Mouse (Mus musculus) olfactory bulb, adult 2 months (tissue): ENCODE results near the gene Ccdc117. TPM values are rescaled to one million over a fixed set of nuclear protein-coding genes. Genes with fewer than 3 reads are reported as not detected.
"Not testable (repeated sequence)": the region's sequence is repeated elsewhere in the genome, so short reads cannot be mapped to it uniquely, and the experiment has no call there.

Experiments
- H3K27ac ChIP-seq: fragments of 200-500 bp; 2 replicates; pipeline ENCODE4 v1.5.1; 2012; ENCODE audit warnings: low read depth, low read length; ENCODE audit not compliant: insufficient read depth
- H3K4me1 ChIP-seq: fragments of 200-500 bp; 2 replicates; pipeline ENCODE4 v1.6.1; 2012; ENCODE audit warnings: low read length; ENCODE audit not compliant: control insufficient read depth, insufficient read depth
- H3K4me3 ChIP-seq: fragments of 200-500 bp; 2 replicates; pipeline ENCODE4 v1.5.1; 2012; ENCODE audit warnings: mild to moderate bottlenecking, low read depth, low read length, moderate library complexity; ENCODE audit not compliant: insufficient read depth
- CTCF ChIP-seq: fragments of 200-500 bp; IDR thresholded peaks from 2 replicates; pipeline ENCODE4 v1.5.1; 2012; ENCODE audit warnings: low read depth, mild to moderate bottlenecking, low read length, moderate library complexity; ENCODE audit not compliant: insufficient read depth
- POLR2A ChIP-seq: fragments of 200-500 bp; IDR thresholded peaks from 2 replicates; pipeline ENCODE4 v1.6.1; 2012; ENCODE audit warnings: mild to moderate bottlenecking, low read depth, low read length, moderate library complexity; ENCODE audit not compliant: insufficient read depth
- WGBS: fragments of 180-500 bp; shearing (Covaris S2); methylation state at CpG from one replicate; pipeline ENCODE4 v1.1.7; 2018; 5-methylcytosine and 5-hydroxymethylcytosine counted together
- polyA plus RNA-seq: library from polyadenylated mRNA; stranded (reverse); fragments of >200 nt; gene quantifications from 2 replicates; pipeline ENCODE4 v1.2.4, GENCODE M21; 2012; ENCODE audit warnings: low replicate concordance; ENCODE audit not compliant: missing spikeins, insufficient read depth, insufficient read length

Gene Ccdc117
- polyA plus RNA-seq, 1 experiment, result not detected

- WGBS, result 75% methylated on average over 6 of the region's 6 CpGs
- no peak overlapping the region for H3K27ac ChIP-seq
- TF ChIP-seq CTCF, result no peak
- TF ChIP-seq POLR2A, result no peak
- no peaks in the 10 kb centered on the region for H3K4me1 ChIP-seq
- H3K4me3 ChIP-seq, result no peak overlapping the region
Observed at GRCm38 (mm10) chr11:5563898-5564297, 21.9 kb upstream of the Ccdc117 start.

DNA sequence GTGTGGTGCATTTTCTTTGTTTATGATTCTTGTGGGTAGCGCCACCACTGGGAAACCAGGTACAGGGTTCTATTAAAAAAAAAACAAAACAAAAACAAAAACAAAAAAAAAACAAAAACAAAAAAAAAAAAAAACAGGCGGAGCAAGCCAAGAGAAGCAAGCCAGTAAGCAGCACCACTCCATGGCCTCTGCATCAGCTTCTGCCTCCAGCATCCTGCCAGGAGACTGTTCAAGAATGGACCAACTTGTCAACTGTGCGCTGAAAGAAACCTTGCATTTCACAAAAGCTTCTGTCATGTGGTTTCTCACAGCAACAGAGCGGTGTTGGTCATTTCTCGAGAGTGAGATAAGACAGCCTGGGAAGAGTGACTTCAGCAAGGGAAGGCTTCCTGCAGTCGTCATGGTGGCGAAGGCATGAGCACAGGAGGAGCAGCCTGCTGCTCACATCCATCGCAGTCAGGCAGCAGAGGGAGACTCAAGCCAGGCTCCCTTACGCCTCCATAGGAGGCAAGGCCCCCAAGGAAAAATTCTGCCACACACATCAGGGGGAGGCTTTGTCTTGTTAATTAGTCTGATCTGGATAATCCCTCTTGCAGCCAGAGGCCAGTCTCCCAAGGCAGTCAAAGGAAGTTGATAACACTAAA, 20.8 kb upstream of the Ccdc117 start:
- 48% methylated on average over 9 of the region's 9 CpGs for WGBS
- no peak overlapping the region for H3K4me3 ChIP-seq
- H3K4me1 ChIP-seq, result no peaks in the 10 kb centered on the region
- TF ChIP-seq CTCF (no peak), POLR2A (no peak)
- no peak overlapping the region for H3K27ac ChIP-seq

DNA sequence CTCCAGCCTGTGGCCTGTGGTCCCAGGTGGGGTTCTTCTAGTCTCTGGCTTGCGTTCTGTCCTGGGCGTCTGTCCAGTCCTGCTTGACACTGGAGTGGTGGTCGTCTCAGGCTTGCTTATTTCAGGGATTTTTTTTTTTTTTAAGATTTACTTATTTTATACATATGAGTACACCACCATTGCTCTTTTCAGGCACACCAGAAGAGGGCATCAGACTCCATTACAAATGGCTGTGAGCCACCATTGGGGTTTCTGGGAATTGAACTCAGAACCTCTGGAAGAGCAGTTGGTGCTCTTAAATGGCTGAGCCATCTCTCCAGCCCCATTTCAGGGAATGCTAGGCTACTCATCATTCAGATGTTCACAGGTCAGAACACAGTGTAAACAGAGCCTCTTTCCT, 18.3 kb upstream of the Ccdc117 start:
- no peaks in the 10 kb centered on the region for H3K4me1 ChIP-seq
- H3K4me3 ChIP-seq, result no peak overlapping the region
- H3K27ac ChIP-seq, result no peak overlapping the region
- WGBS, result 89% methylated on average over 3 of the region's 3 CpGs
- TF ChIP-seq POLR2A (no peak), CTCF (no peak)

GRCm38 (mm10) chr11:5551931-5552330, 9.9 kb upstream of the Ccdc117 start:
- Histone ChIP-seq H3K27ac (no peak overlapping the region), H3K4me3 (no peak overlapping the region), H3K4me1 (no peaks in the 10 kb centered on the region)
- WGBS, result 68% methylated on average over 1 of the region's 1 CpGs
- TF ChIP-seq POLR2A, result no peak
- TF ChIP-seq CTCF, result no peak

- no peak overlapping the region for H3K27ac ChIP-seq
- H3K4me3 ChIP-seq, result no peak overlapping the region
- 88% methylated on average over 5 of the region's 5 CpGs for WGBS
- no peaks in the 10 kb centered on the region for H3K4me1 ChIP-seq
- TF ChIP-seq CTCF, result no peak
- TF ChIP-seq POLR2A, result no peak
Observed at GRCm38 (mm10) chr11:5551430-5551829, 9.4 kb upstream of the Ccdc117 start.

DNA sequence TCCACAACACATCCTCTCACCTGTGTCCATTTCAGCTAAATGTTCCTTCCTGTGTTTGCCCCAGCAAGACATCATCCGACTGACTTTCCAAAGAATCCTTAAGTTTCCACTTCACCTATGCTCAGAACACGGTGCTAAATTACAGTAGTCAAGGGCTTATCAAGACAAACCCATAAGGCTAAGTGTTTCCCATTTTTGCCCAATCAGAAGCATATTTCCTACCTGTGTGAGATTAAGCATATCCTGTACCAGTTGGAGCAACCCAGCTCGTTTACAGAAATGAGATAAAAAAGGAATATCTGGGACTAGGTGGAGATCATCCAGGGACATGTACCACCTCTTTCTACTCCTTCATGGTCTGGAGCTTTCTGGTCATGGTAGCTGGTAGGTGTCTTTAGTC, 4.7 kb upstream of the Ccdc117 start:
- H3K4me1 ChIP-seq, result no peaks in the 10 kb centered on the region
- no peak for TF ChIP-seq POLR2A
- no peak for TF ChIP-seq CTCF
- H3K27ac ChIP-seq, result no peak overlapping the region
- no peak overlapping the region for H3K4me3 ChIP-seq
- 91% methylated on average over 3 of the region's 3 CpGs for WGBS

DNA sequence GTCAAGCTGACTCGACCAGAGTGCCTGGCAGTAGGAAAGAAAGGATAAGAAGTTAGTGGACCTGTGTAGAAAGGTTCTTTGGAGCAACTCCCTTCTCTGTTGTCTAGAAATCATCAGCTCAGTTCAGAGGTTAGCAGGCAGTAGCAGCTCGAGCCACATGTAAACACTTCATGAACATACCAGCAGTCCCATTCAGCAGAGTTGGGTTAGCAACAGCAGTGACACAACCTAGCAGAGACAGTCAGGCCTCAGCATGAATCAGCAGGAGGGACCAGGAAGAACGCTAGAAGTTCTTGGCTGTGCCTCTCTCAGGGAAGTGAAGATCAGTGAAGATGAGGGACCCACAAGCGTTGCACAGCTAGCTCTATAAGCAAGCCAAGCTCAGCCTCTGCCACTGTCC, 3.5 kb upstream of the Ccdc117 start:
- TF ChIP-seq CTCF, result no peak
- no peak for TF ChIP-seq POLR2A
- no peak overlapping the region for H3K4me3 ChIP-seq
- no peak overlapping the region for H3K27ac ChIP-seq
- 76% methylated on average over 4 of the region's 4 CpGs for WGBS
- no peaks in the 10 kb centered on the region for H3K4me1 ChIP-seq

GRCm38 (mm10) chr11:5544709-5545108, 2.7 kb upstream of the Ccdc117 start:
- not testable (repeated sequence) for H3K4me3 ChIP-seq, H3K27ac ChIP-seq, H3K4me1 ChIP-seq
- 92% methylated on average over 1 of the region's 1 CpGs for WGBS

DNA sequence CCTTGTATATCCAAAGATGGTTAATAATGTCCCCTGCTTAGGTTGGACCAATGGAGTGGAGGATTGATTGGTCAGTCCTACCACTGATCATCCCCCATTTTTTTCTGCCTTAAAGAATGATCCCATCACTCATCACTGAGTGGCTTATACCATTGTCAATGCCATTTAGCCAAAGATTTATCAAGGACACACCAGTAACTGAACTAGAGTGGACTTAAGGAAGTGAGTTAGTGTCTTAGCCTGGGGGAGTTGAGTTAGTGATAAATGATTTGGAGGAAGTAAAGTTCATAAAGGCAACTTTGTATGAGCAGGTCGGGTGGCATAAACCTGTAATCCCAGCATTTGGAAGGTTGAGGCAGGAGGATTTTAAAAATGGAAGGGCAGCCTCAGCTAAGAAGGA, 1.3 kb upstream of the Ccdc117 start:
- TF ChIP-seq CTCF, result no peak
- no peak for TF ChIP-seq POLR2A
- H3K27ac ChIP-seq, result no peak overlapping the region
- no peak overlapping the region for H3K4me3 ChIP-seq
- H3K4me1 ChIP-seq, result no peaks in the 10 kb centered on the region
- WGBS, result 86% methylated on average over 1 of the region's 1 CpGs

DNA sequence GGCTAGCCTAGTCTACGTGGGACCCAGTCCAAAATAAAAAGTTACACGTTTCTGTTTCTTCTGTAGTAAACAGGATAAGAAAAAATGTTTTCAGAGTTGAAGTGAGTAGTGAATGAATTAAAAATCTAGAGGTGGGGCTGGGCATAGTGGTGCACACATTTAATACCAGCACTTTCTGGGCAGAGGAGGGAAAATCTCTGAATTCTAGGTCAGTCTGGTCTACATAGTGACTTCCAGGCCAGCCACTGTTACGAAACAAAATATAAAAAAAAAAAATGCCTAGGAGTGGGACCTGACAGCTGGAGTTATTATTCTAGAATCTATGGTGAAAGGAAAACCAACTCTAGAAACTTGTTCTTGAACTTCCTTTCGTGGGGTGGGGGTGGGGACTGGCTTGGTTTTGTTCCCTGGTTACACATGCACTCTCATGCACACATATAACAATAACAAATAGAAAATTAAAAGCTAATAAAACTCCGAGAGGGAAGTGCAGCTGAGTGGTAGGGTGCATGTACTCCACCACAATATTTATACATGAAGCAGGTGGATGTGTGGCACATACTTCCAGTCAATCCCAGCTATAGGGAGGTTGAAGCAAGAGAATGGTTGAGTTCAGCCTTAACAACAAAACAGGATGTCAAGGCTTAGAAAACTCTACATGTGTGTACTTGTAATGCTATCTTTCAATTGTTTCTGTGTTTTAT, 647 bp upstream of the Ccdc117 start:
- Histone ChIP-seq H3K4me1 (no peaks in the 10 kb centered on the region), H3K27ac (no peak overlapping the region), H3K4me3 (peak overlapping the region; percentile 89)
- no peak for TF ChIP-seq CTCF
- TF ChIP-seq POLR2A, result no peak
- 50% methylated on average over 5 of the region's 5 CpGs for WGBS
